In the genomic region with DNA sequence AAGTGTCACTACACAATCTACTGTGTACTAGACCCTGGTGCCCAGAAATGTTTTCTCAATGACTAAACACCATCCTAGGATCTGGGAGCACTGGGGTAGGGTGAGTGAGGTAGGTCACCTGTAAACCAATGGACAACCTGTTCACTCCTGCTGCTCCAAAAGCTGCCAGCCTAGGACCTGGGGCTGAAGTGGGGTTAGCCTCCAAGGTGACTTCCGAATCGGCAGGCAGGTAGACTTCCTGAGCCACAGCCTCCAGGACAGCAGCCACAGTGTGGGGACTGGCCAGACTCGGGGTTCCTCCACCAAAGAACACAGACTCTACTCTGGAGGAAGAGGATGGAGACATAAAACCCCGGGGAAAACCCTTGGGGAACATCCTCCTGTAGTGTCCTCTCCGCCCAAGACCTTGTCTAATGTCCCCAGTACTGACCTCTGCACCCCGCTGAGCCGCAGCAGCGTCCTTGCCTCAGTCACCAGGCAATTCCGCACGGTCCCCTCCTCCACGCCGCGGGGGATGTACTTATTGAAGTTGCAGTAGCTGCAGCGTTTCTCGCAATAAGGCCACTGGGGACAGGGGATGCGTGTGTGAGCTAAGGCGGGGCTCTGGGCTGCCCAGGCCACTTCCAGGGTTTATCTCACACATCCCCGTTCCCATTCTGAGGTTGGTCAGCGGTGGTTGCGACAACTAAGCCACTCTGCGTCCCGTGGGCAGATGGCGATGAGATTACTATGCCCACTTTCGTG, we compare ENCODE assay signal across 8 mouse cellular contexts. TPM values are rescaled to one million over a fixed set of nuclear protein-coding genes. Genes with fewer than 3 reads are reported as not detected.
DNase-seq lines count a peak whose midpoint lies in the region; ATAC-seq lines count a peak whose summit lies in the region.

No protein-coding gene starts in this region.

- peak overlapping the region; percentile 64 for H3K4me3 ChIP-seq in embryonic facial prominence, embryonic 13.5 days
- peak overlapping the region; percentile 57 for H3K4me3 ChIP-seq in heart, embryonic 15.5 days

- peak overlapping the region; percentile 91 for H3K4me2 ChIP-seq in embryonic facial prominence, embryonic 13.5 days
- peak overlapping the region; percentile 83 for H3K4me2 ChIP-seq in heart, embryonic 15.5 days

- 12% methylated on average over 24 of the region's 24 CpGs for WGBS in embryonic facial prominence, embryonic 13.5 days
- 10% methylated on average over 24 of the region's 24 CpGs for WGBS in heart, embryonic 15.5 days

- no peaks in the 10 kb centered on the region for H3K9me3 ChIP-seq in embryonic facial prominence, embryonic 13.5 days
- H3K9me3 ChIP-seq in heart, embryonic 15.5 days (replicated peaks): no peaks in the 10 kb centered on the region

- peak; percentile 54 for DNase-seq in CD4-positive, CD25-positive, alpha-beta regulatory T cell, adult 2 months (ENCODE audit: low read depth, low spot score)
- peak; percentile 50 for DNase-seq in adipocyte (ENCODE audit: low spot score)
- peak; percentile 47 to 81 for DNase-seq in kidney, postnatal 25 days
- peak; percentile 22 for DNase-seq in lung, postnatal 14 days
- peak; percentile 74 for DNase-seq in retina, postnatal 1 day
- DNase-seq in yolk sac, embryonic 10.5 days (ENCODE audit: low spot score): no peak

- no peak for ATAC-seq in embryonic facial prominence, embryonic 13.5 days (ENCODE audit: insufficient number of reproducible peaks, insufficient read depth, low FRiP score, low TSS enrichment, low read depth)
- peak; percentile 7; the same call in 1 of the 2 replicates for ATAC-seq in heart, embryonic 15.5 days (replicated peaks; ENCODE audit: insufficient number of reproducible peaks, insufficient read depth, low FRiP score, low read depth)

- H3K27me3 ChIP-seq in embryonic facial prominence, embryonic 13.5 days: no peaks in the 10 kb centered on the region
- H3K27me3 ChIP-seq in heart, embryonic 15.5 days: no peaks in the 10 kb centered on the region

- H3K4me1 ChIP-seq in embryonic facial prominence, embryonic 13.5 days: peaks cover 30% of the 10 kb centered on the region
- H3K4me1 ChIP-seq in heart, embryonic 15.5 days (replicated peaks): peaks cover 20% of the 10 kb centered on the region

- H3K36me3 ChIP-seq in embryonic facial prominence, embryonic 13.5 days: peaks cover 4% of the 10 kb centered on the region
- no peaks in the 10 kb centered on the region for H3K36me3 ChIP-seq in heart, embryonic 15.5 days

- peak overlapping the region; percentile 74 for H3K9ac ChIP-seq in embryonic facial prominence, embryonic 13.5 days
- H3K9ac ChIP-seq in heart, embryonic 15.5 days: peak overlapping the region; percentile 66

- H3K27ac ChIP-seq in embryonic facial prominence, embryonic 13.5 days: peak overlapping the region; percentile 87; the same call in 1 of the 2 replicates
- H3K27ac ChIP-seq in heart, embryonic 15.5 days: peak overlapping the region; percentile 88

RNA-seq across cellular contexts. Expression of a gene that starts 0.8 kb away (rescaled TPM):
- polyA plus RNA-seq in embryonic facial prominence, embryonic 13.5 days (2015; fragmentation: Nextera tagmentation; extraction: Ambion mirVana): 4.0 and 4.6 TPM in 2 replicates
- polyA plus RNA-seq in heart, embryonic 15.5 days (2015; fragmentation: Nextera tagmentation; extraction: Ambion mirVana): 5.7 and 6.2 TPM in 2 replicates

RNA-seq across cellular contexts. Expression of a gene that starts 16.6 kb away (rescaled TPM):
- polyA plus RNA-seq in embryonic facial prominence, embryonic 13.5 days (2015; fragmentation: Nextera tagmentation; extraction: Ambion mirVana): 7.1 and 8.4 TPM in 2 replicates
- polyA plus RNA-seq in heart, embryonic 15.5 days (2015; fragmentation: Nextera tagmentation; extraction: Ambion mirVana): 0.57 and 1.5 TPM in 2 replicates

RNA-seq across cellular contexts. Expression of a gene that starts 26.7 kb away (rescaled TPM):
- 1.4 and 3.6 TPM in 2 replicates for polyA plus RNA-seq in embryonic facial prominence, embryonic 13.5 days (2015; fragmentation: Nextera tagmentation; extraction: Ambion mirVana)
- 5.8 and 6.1 TPM in 2 replicates for polyA plus RNA-seq in heart, embryonic 15.5 days (2015; fragmentation: Nextera tagmentation; extraction: Ambion mirVana)

RNA-seq across cellular contexts. Expression of a gene that starts 48.4 kb away (rescaled TPM):
- 4.2 and 4.9 TPM in 2 replicates for polyA plus RNA-seq in embryonic facial prominence, embryonic 13.5 days (2015; fragmentation: Nextera tagmentation; extraction: Ambion mirVana)
- 13.1 and 16.9 TPM in 2 replicates for polyA plus RNA-seq in heart, embryonic 15.5 days (2015; fragmentation: Nextera tagmentation; extraction: Ambion mirVana)

RNA-seq across cellular contexts. Expression of a gene that starts 53.5 kb away (rescaled TPM):
- 7.1 and 8.3 TPM in 2 replicates for polyA plus RNA-seq in embryonic facial prominence, embryonic 13.5 days (2015; fragmentation: Nextera tagmentation; extraction: Ambion mirVana)
- 3.3 and 3.7 TPM in 2 replicates for polyA plus RNA-seq in heart, embryonic 15.5 days (2015; fragmentation: Nextera tagmentation; extraction: Ambion mirVana)
